Mouse (Mus musculus): ENCODE measurements around the gene Vmn2r56. TPM values are rescaled to one million over a fixed set of nuclear protein-coding genes. Genes with fewer than 3 reads are reported as not detected.
A peak's percentile ranks its signal among the peaks of the same experiment; 100 is the strongest.
"Not testable (repeated sequence)": the region's sequence is repeated elsewhere in the genome, so short reads cannot be mapped to it uniquely, and the experiment has no call there.

Vmn2r56 gene
- not detected in 2 replicates for polyA plus RNA-seq (2011; ENCODE audit: insufficient read depth, insufficient read length, low replicate concordance, missing spikeins)

DNA sequence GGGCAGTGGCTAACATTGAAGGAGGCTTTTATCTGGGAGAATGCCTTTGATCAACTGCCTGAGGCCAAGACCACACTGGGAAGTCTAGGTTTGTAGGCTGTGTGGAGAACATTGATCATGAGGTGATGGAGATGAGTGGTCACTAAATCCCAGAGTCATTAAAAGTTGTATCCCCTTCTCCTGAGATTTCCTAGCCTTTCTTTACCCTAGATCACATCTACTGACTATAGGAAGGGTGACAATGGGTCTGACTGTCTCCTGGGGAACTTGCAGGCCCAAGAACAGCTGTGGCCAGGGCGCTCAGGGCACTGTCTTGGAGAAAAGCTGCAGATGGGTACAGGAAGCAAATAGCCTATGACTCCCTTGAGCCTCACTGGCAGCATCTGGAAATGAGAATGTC is at the start of gene Vmn2r56:
Gene Vmn2r56, minus strand, starts transcription at position 101 of the 400 bp plus-strand sequence.
- TF ChIP-seq POLR2A (IDR thresholded peaks at IDR 0.05; ENCODE audit: borderline replicate concordance, control insufficient read depth, low read depth, low read length), result no peak
- no peak for TF ChIP-seq CTCF (IDR thresholded peaks at IDR 0.05; ENCODE audit: control insufficient read depth, insufficient read depth, low read length)
- H3K27ac ChIP-seq (ENCODE audit: control insufficient read depth, insufficient read depth, low read depth, low read length, poor library complexity), result no peak within 1 kb of the TSS
- 36% methylated on average over 1 of the region's 1 CpGs for WGBS
- no peaks in the 10 kb centered on the region for H3K4me1 ChIP-seq (ENCODE audit: control insufficient read depth, insufficient read depth, low read length)
- H3K4me3 ChIP-seq (replicated peaks; ENCODE audit: control insufficient read depth, low read depth, low read length), result no peak within 1 kb of the TSS

- Histone ChIP-seq H3K4me1 (ENCODE audit: control insufficient read depth, insufficient read depth, low read length) (peaks cover 1% of the 10 kb centered on the region; the same call in 1 of the 2 replicates), H3K27ac (ENCODE audit: control insufficient read depth, insufficient read depth, low read depth, low read length, poor library complexity) (no peak overlapping the region), H3K4me3 (replicated peaks; ENCODE audit: control insufficient read depth, low read depth, low read length) (peak overlapping the region; percentile 21)
- TF ChIP-seq CTCF (IDR thresholded peaks at IDR 0.05; ENCODE audit: control insufficient read depth, insufficient read depth, low read length), result no peak
- TF ChIP-seq POLR2A (IDR thresholded peaks at IDR 0.05; ENCODE audit: borderline replicate concordance, control insufficient read depth, low read depth, low read length), result no peak
- WGBS, result under 1% methylated on average over 57 of the region's 57 CpGs
Measured at GRCm38 (mm10) chr7:12780151-12780830, 45.5 kb upstream of the Vmn2r56 start.

GRCm38 (mm10) chr7:12779782-12780150 is 45.0 kb upstream of the Vmn2r56 start:
- WGBS, result 37% methylated on average over 10 of the region's 10 CpGs
- Histone ChIP-seq H3K4me3 (replicated peaks; ENCODE audit: control insufficient read depth, low read depth, low read length) (peak overlapping the region; percentile 21), H3K4me1 (ENCODE audit: control insufficient read depth, insufficient read depth, low read length) (peaks cover 1% of the 10 kb centered on the region; the same call in 1 of the 2 replicates), H3K27ac (ENCODE audit: control insufficient read depth, insufficient read depth, low read depth, low read length, poor library complexity) (no peak overlapping the region)
- TF ChIP-seq CTCF (IDR thresholded peaks at IDR 0.05; ENCODE audit: control insufficient read depth, insufficient read depth, low read length) (no peak), POLR2A (IDR thresholded peaks at IDR 0.05; ENCODE audit: borderline replicate concordance, control insufficient read depth, low read depth, low read length) (no peak)

DNA sequence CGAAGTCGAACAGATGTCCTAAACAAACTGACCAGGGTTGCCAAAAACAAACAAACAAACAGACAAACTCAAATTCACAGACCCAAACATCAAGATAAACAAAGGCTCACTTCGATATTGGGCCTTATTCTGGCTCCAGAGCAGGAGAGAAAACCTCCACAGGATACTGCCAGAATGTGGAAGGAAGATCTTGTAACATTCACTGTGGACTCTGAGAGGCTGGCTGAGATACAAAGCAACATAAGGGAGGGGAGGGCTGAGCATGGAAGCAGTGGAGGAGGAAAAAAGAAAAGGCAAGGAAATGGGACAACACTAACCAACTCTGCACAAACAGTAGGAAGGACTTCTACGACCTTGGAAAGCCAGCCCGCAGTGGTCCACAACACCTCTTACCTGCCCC is 44.3 kb upstream of the Vmn2r56 start:
- H3K4me1 ChIP-seq (ENCODE audit: control insufficient read depth, insufficient read depth, low read length), result peaks cover 1% of the 10 kb centered on the region; the same call in 1 of the 2 replicates
- 80% methylated on average over 5 of the region's 5 CpGs for WGBS
- H3K27ac ChIP-seq (ENCODE audit: control insufficient read depth, insufficient read depth, low read depth, low read length, poor library complexity), result no peak overlapping the region
- H3K4me3 ChIP-seq (replicated peaks; ENCODE audit: control insufficient read depth, low read depth, low read length), result no peak overlapping the region
- no peak for TF ChIP-seq POLR2A (IDR thresholded peaks at IDR 0.05; ENCODE audit: borderline replicate concordance, control insufficient read depth, low read depth, low read length)
- TF ChIP-seq CTCF (IDR thresholded peaks at IDR 0.05; ENCODE audit: control insufficient read depth, insufficient read depth, low read length), result no peak

- WGBS, result 82% methylated on average over 1 of the region's 1 CpGs
- no peaks in the 10 kb centered on the region; the same call in 1 of the 2 replicates for H3K4me1 ChIP-seq (ENCODE audit: control insufficient read depth, insufficient read depth, low read length)
- no peak overlapping the region for H3K27ac ChIP-seq (ENCODE audit: control insufficient read depth, insufficient read depth, low read depth, low read length, poor library complexity)
- no peak overlapping the region for H3K4me3 ChIP-seq (replicated peaks; ENCODE audit: control insufficient read depth, low read depth, low read length)
- TF ChIP-seq POLR2A (IDR thresholded peaks at IDR 0.05; ENCODE audit: borderline replicate concordance, control insufficient read depth, low read depth, low read length) (no peak), CTCF (IDR thresholded peaks at IDR 0.05; ENCODE audit: control insufficient read depth, insufficient read depth, low read length) (no peak)
Measured at GRCm38 (mm10) chr7:12774606-12775005, 39.8 kb upstream of the Vmn2r56 start.

DNA sequence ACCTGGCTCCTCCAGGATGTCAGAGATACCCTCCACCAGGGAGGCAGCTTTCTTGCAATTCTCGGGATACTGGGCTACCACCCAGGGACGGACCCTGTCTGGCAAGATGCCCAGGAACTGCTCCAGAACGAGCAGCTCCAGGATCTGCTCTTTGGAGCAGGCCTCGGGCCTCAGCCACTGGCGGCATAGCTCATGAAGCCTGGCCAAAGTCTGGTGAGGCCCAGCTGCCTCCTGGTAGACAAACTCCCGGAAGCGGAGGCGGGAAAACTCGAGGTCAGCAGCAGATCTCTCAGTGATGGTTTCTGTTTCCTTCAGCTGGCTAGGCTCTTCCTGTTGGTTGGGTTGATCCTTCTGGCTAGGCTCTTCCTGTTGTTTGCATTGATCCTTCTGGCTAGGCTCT is 39.3 kb upstream of the Vmn2r56 start:
- no peak overlapping the region for H3K4me3 ChIP-seq (replicated peaks; ENCODE audit: control insufficient read depth, low read depth, low read length)
- no peaks in the 10 kb centered on the region; the same call in 1 of the 2 replicates for H3K4me1 ChIP-seq (ENCODE audit: control insufficient read depth, insufficient read depth, low read length)
- 75% methylated on average over 9 of the region's 9 CpGs for WGBS
- TF ChIP-seq POLR2A (IDR thresholded peaks at IDR 0.05; ENCODE audit: borderline replicate concordance, control insufficient read depth, low read depth, low read length) (no peak), CTCF (IDR thresholded peaks at IDR 0.05; ENCODE audit: control insufficient read depth, insufficient read depth, low read length) (no peak)
- H3K27ac ChIP-seq (ENCODE audit: control insufficient read depth, insufficient read depth, low read depth, low read length, poor library complexity), result no peak overlapping the region

- 66% methylated on average over 24 of the region's 24 CpGs for WGBS
- TF ChIP-seq CTCF (IDR thresholded peaks at IDR 0.05; ENCODE audit: control insufficient read depth, insufficient read depth, low read length), result no peak
- no peak for TF ChIP-seq POLR2A (IDR thresholded peaks at IDR 0.05; ENCODE audit: borderline replicate concordance, control insufficient read depth, low read depth, low read length)
- H3K27ac ChIP-seq (ENCODE audit: control insufficient read depth, insufficient read depth, low read depth, low read length, poor library complexity), result no peak overlapping the region
- H3K4me3 ChIP-seq (replicated peaks; ENCODE audit: control insufficient read depth, low read depth, low read length), result no peak overlapping the region
- H3K4me1 ChIP-seq (ENCODE audit: control insufficient read depth, insufficient read depth, low read length), result no peaks in the 10 kb centered on the region
Measured at GRCm38 (mm10) chr7:12749431-12750198, 14.8 kb upstream of the Vmn2r56 start.

GRCm38 (mm10) chr7:12684903-12685302 is 49.9 kb downstream of the Vmn2r56 start, which contains the start of gene Vmn2r55:
Gene Vmn2r55 (minus strand): TSS chr7:12685003.
- WGBS, result 78% methylated on average over 3 of the region's 3 CpGs
- H3K27ac ChIP-seq (ENCODE audit: control insufficient read depth, insufficient read depth, low read depth, low read length, poor library complexity); H3K4me1 ChIP-seq (ENCODE audit: control insufficient read depth, insufficient read depth, low read length); H3K4me3 ChIP-seq (replicated peaks; ENCODE audit: control insufficient read depth, low read depth, low read length): not testable (repeated sequence)

- 59% methylated on average over 3 of the region's 4 CpGs for WGBS
- not testable (repeated sequence) for H3K4me1 ChIP-seq (ENCODE audit: control insufficient read depth, insufficient read depth, low read length); H3K27ac ChIP-seq (ENCODE audit: control insufficient read depth, insufficient read depth, low read depth, low read length, poor library complexity); H3K4me3 ChIP-seq (replicated peaks; ENCODE audit: control insufficient read depth, low read depth, low read length)
Measured at GRCm38 (mm10) chr7:12640219-12640618, 94.6 kb downstream of the Vmn2r56 start, which contains the start of gene Vmn2r54. Gene Vmn2r54 (minus strand): TSS chr7:12640319.

All from bone marrow, adult 2 months (tissue).